Mouse (Mus musculus) liver, embryonic 14.5 days (tissue): ENCODE results near the gene Uckl1.

Experiments
- CTCF ChIP-seq: IDR thresholded peaks from 2 replicates; pipeline ENCODE4 v1.5.1; 2016; ENCODE audit warnings: antibody characterized with exemption, low read depth, control low read depth
- EP300 ChIP-seq: IDR thresholded peaks from 2 replicates; pipeline ENCODE4 v1.6.1; 2016; ENCODE audit warnings: antibody characterized with exemption, low read depth

- TF ChIP-seq CTCF (no peak), EP300 (no peak)
Measured at GRCm38 (mm10) chr2:181521491-181521890, 63.2 kb downstream of the Uckl1 start.
